Mouse (Mus musculus): ENCODE results near the gene D17Wsu92e.

GRCm38 (mm10) chr17:27719663-27720062, 100.8 kb downstream of the D17Wsu92e start:
- TF ChIP-seq POLR2A (IDR thresholded peaks at IDR 0.05; ENCODE audit: low read depth, low read length) (no peak), CTCF (IDR thresholded peaks at IDR 0.05; ENCODE audit: borderline replicate concordance, insufficient read depth, low read length) (no peak)
